Mouse (Mus musculus) spleen, postnatal 10 days (tissue): ENCODE results near the gene Plcg2.
A peak's percentile ranks its signal among the peaks of the same experiment; 100 is the strongest.

Source experiments
- DNase-seq, 2 experiments: peaks; one replicate each; pipeline ENCODE4 v3.0.0; 2021 to 2022; ENCODE audit warnings: low spot score in 2 of 2

Plcg2 gene

GRCm38 (mm10) chr8:117546386-117546785 lies 48.3 kb downstream of the Plcg2 start:
- DNase-seq, result no peak

- DNase-seq, result peak in 1 of 2 experiments; percentile 43
These were observed 49.9 kb downstream of the Plcg2 start for GRCm38 (mm10) chr8:117547945-117548344.

- DNase-seq, result peak in 1 of 2 experiments; percentile 59
These were observed 50.4 kb downstream of the Plcg2 start for GRCm38 (mm10) chr8:117548453-117548852.

GRCm38 (mm10) chr8:117550529-117550928 lies 52.4 kb downstream of the Plcg2 start:
- DNase-seq, result no peak

GRCm38 (mm10) chr8:117561014-117561413 lies 62.9 kb downstream of the Plcg2 start:
- DNase-seq, result no peak

GRCm38 (mm10) chr8:117561735-117562361 lies 63.8 kb downstream of the Plcg2 start:
- no peak for DNase-seq

GRCm38 (mm10) chr8:117562445-117563014 lies 64.4 kb downstream of the Plcg2 start:
- DNase-seq, result no peak

GRCm38 (mm10) chr8:117569409-117569808 lies 71.3 kb downstream of the Plcg2 start:
- DNase-seq, result peak; percentile 45 to 70

GRCm38 (mm10) chr8:117576291-117576785 lies 78.2 kb downstream of the Plcg2 start:
- no peak for DNase-seq

GRCm38 (mm10) chr8:117577059-117577458 lies 79.0 kb downstream of the Plcg2 start:
- DNase-seq, result no peak

- DNase-seq, result peak in 1 of 2 experiments; percentile 30
These were observed 79.8 kb downstream of the Plcg2 start for GRCm38 (mm10) chr8:117577883-117578282.

- DNase-seq, result no peak
These were observed 80.8 kb downstream of the Plcg2 start for GRCm38 (mm10) chr8:117578856-117579255.

GRCm38 (mm10) chr8:117593862-117594261 lies 95.8 kb downstream of the Plcg2 start:
- no peak for DNase-seq

- no peak for DNase-seq
These were observed 96.9 kb downstream of the Plcg2 start for GRCm38 (mm10) chr8:117595001-117595400.

GRCm38 (mm10) chr8:117596777-117597176 lies 98.7 kb downstream of the Plcg2 start:
- DNase-seq, result no peak

- DNase-seq, result no peak
These were observed 102.7 kb downstream of the Plcg2 start for GRCm38 (mm10) chr8:117600839-117601238.

GRCm38 (mm10) chr8:117604101-117604500 lies 106.0 kb downstream of the Plcg2 start:
- DNase-seq, result no peak

- DNase-seq, result no peak
These were observed 106.6 kb downstream of the Plcg2 start for GRCm38 (mm10) chr8:117604671-117605070.

GRCm38 (mm10) chr8:117605201-117605600 lies 107.1 kb downstream of the Plcg2 start:
- no peak for DNase-seq

- DNase-seq, result no peak
These were observed 112.4 kb downstream of the Plcg2 start for GRCm38 (mm10) chr8:117610506-117610905.

GRCm38 (mm10) chr8:117612861-117613260 lies 114.8 kb downstream of the Plcg2 start:
- no peak for DNase-seq

- peak in 1 of 2 experiments; percentile 57 for DNase-seq
These were observed 128.1 kb downstream of the Plcg2 start for GRCm38 (mm10) chr8:117626040-117626838.

GRCm38 (mm10) chr8:117627096-117627495 lies 129.0 kb downstream of the Plcg2 start:
- no peak for DNase-seq
